Mouse (Mus musculus) heart, embryonic 16.5 days (tissue): ENCODE measurements at regions not wholly inside any gene's neighbourhood (a gene's known extent, or its start where the extent isn't known, plus 50 kb on each side); places are given as distances from the start of the nearest gene placed in this dataset.
"Not testable (repeated sequence)": the region's sequence is repeated elsewhere in the genome, so short reads cannot be mapped to it uniquely, and the experiment has no call there.

Experiments
- ATAC-seq: fragments of 200-750 bp; cut with Nextera tagmentation; replicated peaks from 2 replicates; pipeline ENCODE4 v1.8.0; 2017; ENCODE audit warnings: moderate number of reproducible peaks; ENCODE audit not compliant: insufficient read depth, low FRiP score; ENCODE audit errors: extremely low read depth
- H3K27ac ChIP-seq: fragments of 300-500 bp; sonication (generic); 2 replicates; pipeline ENCODE4 v1.5.1; 2014; ENCODE audit warnings: mild to moderate bottlenecking, low read length, control low read depth, moderate library complexity
- H3K27me3 ChIP-seq: fragments of 300-500 bp; sonication (generic); 2 replicates; pipeline ENCODE4 v1.6.1; 2014; ENCODE audit warnings: low read length, mixed read lengths; ENCODE audit not compliant: control insufficient read depth, insufficient read depth
- H3K36me3 ChIP-seq: fragments of 300-500 bp; sonication (generic); 2 replicates; pipeline ENCODE4 v1.6.1; 2014; ENCODE audit not compliant: control insufficient read depth, insufficient read depth
- H3K4me1 ChIP-seq: fragments of 300-500 bp; sonication (generic); 2 replicates; pipeline ENCODE4 v1.6.1; 2014; ENCODE audit warnings: low read length, mixed read lengths; ENCODE audit not compliant: control insufficient read depth, insufficient read depth
- H3K4me2 ChIP-seq: fragments of 300-500 bp; sonication (generic); 2 replicates; pipeline ENCODE4 v1.6.1; 2014; ENCODE audit warnings: low read depth, mild to moderate bottlenecking, control low read depth, low read length
- H3K4me3 ChIP-seq: fragments of 300-500 bp; sonication (generic); 2 replicates; pipeline ENCODE4 v1.5.1; 2014; ENCODE audit warnings: mild to moderate bottlenecking, control low read depth, low read length
- H3K9ac ChIP-seq: fragments of 300-500 bp; sonication (generic); 2 replicates; pipeline ENCODE4 v1.6.1; 2014; ENCODE audit warnings: low read length, control low read depth
- H3K9me3 ChIP-seq: fragments of 300-500 bp; sonication (generic); replicated peaks from 2 replicates; pipeline ENCODE4 v1.6.1; 2016; ENCODE audit warnings: low read length; ENCODE audit not compliant: control insufficient read depth
- WGBS: fragments of 180-500 bp; shearing (Covaris S2); extraction: QIAGEN DNeasy Blood & Tissue Kit; methylation state at CpG from one replicate; pipeline ENCODE4 v1.1.7; 2014; 5-methylcytosine and 5-hydroxymethylcytosine counted together

GRCm38 (mm10) chr2:107945837-107946451 lies 655.5 kb downstream of the Kcna4 start:
- Histone ChIP-seq H3K27me3 (no peaks in the 10 kb centered on the region), H3K9ac (no peak overlapping the region), H3K4me2 (no peak overlapping the region), H3K4me3 (no peak overlapping the region), H3K4me1 (no peaks in the 10 kb centered on the region), H3K9me3 (no peaks in the 10 kb centered on the region), H3K27ac (no peak overlapping the region), H3K36me3 (no peaks in the 10 kb centered on the region)
- no peak for ATAC-seq
- WGBS, result 17% methylated on average over 3 of the region's 3 CpGs

GRCm38 (mm10) chr2:107955608-107956127 lies 665.2 kb downstream of the Kcna4 start:
- not testable (repeated sequence) for H3K27me3 ChIP-seq, H3K9ac ChIP-seq, H3K9me3 ChIP-seq, H3K27ac ChIP-seq, H3K4me1 ChIP-seq, ATAC-seq, H3K4me2 ChIP-seq, H3K36me3 ChIP-seq, H3K4me3 ChIP-seq
- WGBS, result 72% methylated on average over 9 of the region's 9 CpGs

- H3K27me3 ChIP-seq, H3K9ac ChIP-seq, H3K9me3 ChIP-seq, H3K36me3 ChIP-seq, ATAC-seq, H3K4me2 ChIP-seq, H3K27ac ChIP-seq, H3K4me1 ChIP-seq, H3K4me3 ChIP-seq: not testable (repeated sequence)
- 83% methylated on average over 8 of the region's 8 CpGs for WGBS
Measured at GRCm38 (mm10) chr2:107963921-107964320, 673.5 kb downstream of the Kcna4 start.

- Histone ChIP-seq H3K4me1 (no peaks in the 10 kb centered on the region), H3K27ac (no peak overlapping the region), H3K36me3 (no peaks in the 10 kb centered on the region), H3K4me3 (no peak overlapping the region), H3K9ac (no peak overlapping the region), H3K27me3 (no peaks in the 10 kb centered on the region), H3K4me2 (no peak overlapping the region), H3K9me3 (no peaks in the 10 kb centered on the region)
- ATAC-seq, result no peak
- WGBS, result 82% methylated on average over 2 of the region's 2 CpGs
Measured at GRCm38 (mm10) chr2:107964841-107965240, 674.4 kb downstream of the Kcna4 start.

- H3K9ac ChIP-seq, result no peak overlapping the region
- WGBS, result 64% methylated on average over 7 of the region's 7 CpGs
- H3K9me3 ChIP-seq, result no peaks in the 10 kb centered on the region
- H3K4me3 ChIP-seq, result no peak overlapping the region
- ATAC-seq, result no peak
- no peak overlapping the region for H3K27ac ChIP-seq
- no peaks in the 10 kb centered on the region for H3K27me3 ChIP-seq
- no peaks in the 10 kb centered on the region for H3K36me3 ChIP-seq
- H3K4me2 ChIP-seq, result no peak overlapping the region
- no peaks in the 10 kb centered on the region for H3K4me1 ChIP-seq
Measured at GRCm38 (mm10) chr2:107965336-107966306, 675.2 kb downstream of the Kcna4 start.

GRCm38 (mm10) chr2:107968526-107968925 lies 678.1 kb downstream of the Kcna4 start:
- no peak overlapping the region for H3K4me2 ChIP-seq
- 48% methylated on average over 2 of the region's 2 CpGs for WGBS
- no peaks in the 10 kb centered on the region for H3K9me3 ChIP-seq
- H3K27me3 ChIP-seq, result no peaks in the 10 kb centered on the region
- no peak for ATAC-seq
- no peaks in the 10 kb centered on the region for H3K36me3 ChIP-seq
- H3K4me1 ChIP-seq, result no peaks in the 10 kb centered on the region
- no peak overlapping the region for H3K9ac ChIP-seq
- no peak overlapping the region for H3K4me3 ChIP-seq
- no peak overlapping the region for H3K27ac ChIP-seq

- WGBS, result 79% methylated on average over 2 of the region's 2 CpGs
Measured at GRCm38 (mm10) chr2:107969526-107969925, 679.1 kb downstream of the Kcna4 start.

GRCm38 (mm10) chr2:107973528-107973927 lies 683.1 kb downstream of the Kcna4 start:
- Histone ChIP-seq H3K4me3 (no peak overlapping the region), H3K27me3 (no peaks in the 10 kb centered on the region), H3K9me3 (no peaks in the 10 kb centered on the region), H3K4me2 (no peak overlapping the region), H3K4me1 (no peaks in the 10 kb centered on the region), H3K27ac (no peak overlapping the region), H3K9ac (no peak overlapping the region), H3K36me3 (no peaks in the 10 kb centered on the region)
- ATAC-seq, result no peak
- WGBS, result 59% methylated on average over 4 of the region's 4 CpGs

More at GRCm38 (mm10) chr2:107969526-107969925, 679.1 kb downstream of the Kcna4 start:
- Histone ChIP-seq H3K4me3 (no peak overlapping the region), H3K4me1 (no peaks in the 10 kb centered on the region), H3K9ac (no peak overlapping the region), H3K9me3 (no peaks in the 10 kb centered on the region), H3K4me2 (no peak overlapping the region), H3K27me3 (no peaks in the 10 kb centered on the region), H3K36me3 (no peaks in the 10 kb centered on the region), H3K27ac (no peak overlapping the region)
- no peak for ATAC-seq

- no peak overlapping the region for H3K27ac ChIP-seq
- no peaks in the 10 kb centered on the region for H3K9me3 ChIP-seq
- no peak overlapping the region for H3K4me3 ChIP-seq
- 53% methylated on average over 6 of the region's 6 CpGs for WGBS
- no peak for ATAC-seq
- H3K27me3 ChIP-seq, result no peaks in the 10 kb centered on the region
- H3K36me3 ChIP-seq, result no peaks in the 10 kb centered on the region
- H3K9ac ChIP-seq, result no peak overlapping the region
- H3K4me1 ChIP-seq, result no peaks in the 10 kb centered on the region
- no peak overlapping the region for H3K4me2 ChIP-seq
Measured at GRCm38 (mm10) chr2:107994831-107995230, 704.4 kb downstream of the Kcna4 start.
